Mouse (Mus musculus): ENCODE data around the gene Cux2.

Cux2 gene

GRCm38 (mm10) chr5:121966940-121967339 lies 83.0 kb downstream of the Cux2 start:
- in situ Hi-C loops (cut with MboI, MseI), result no loop called here

GRCm38 (mm10) chr5:121962974-121963373 lies 86.9 kb downstream of the Cux2 start:
- in situ Hi-C loops (cut with MboI, MseI), result no loop called here

GRCm38 (mm10) chr5:121962359-121962758 lies 87.5 kb downstream of the Cux2 start:
- in situ Hi-C loops (cut with MboI, MseI), result no loop called here

- in situ Hi-C loops (cut with MboI, MseI), result no loop called here
Observed at GRCm38 (mm10) chr5:121961256-121961655, 88.6 kb downstream of the Cux2 start.

GRCm38 (mm10) chr5:121959688-121960087 lies 90.2 kb downstream of the Cux2 start:
- in situ Hi-C loops (cut with MboI, MseI), result no loop called here

GRCm38 (mm10) chr5:121958551-121958950 lies 91.4 kb downstream of the Cux2 start:
- in situ Hi-C loops (cut with MboI, MseI), result no loop called here

GRCm38 (mm10) chr5:121955806-121956205 lies 94.1 kb downstream of the Cux2 start:
- in situ Hi-C loops (cut with MboI, MseI), result no loop called here

- in situ Hi-C loops (cut with MboI, MseI), result no loop called here
Observed at GRCm38 (mm10) chr5:121950175-121950574, 99.7 kb downstream of the Cux2 start.

- in situ Hi-C loops (cut with MboI, MseI), result no loop called here
Observed at GRCm38 (mm10) chr5:121949050-121949443, 100.9 kb downstream of the Cux2 start.

GRCm38 (mm10) chr5:121948302-121949049 lies 101.4 kb downstream of the Cux2 start:
- in situ Hi-C loops (cut with MboI, MseI), result no loop called here

- in situ Hi-C loops (cut with MboI, MseI), result no loop called here
Observed at GRCm38 (mm10) chr5:121946657-121947245, 103.2 kb downstream of the Cux2 start.

- in situ Hi-C loops (cut with MboI, MseI), result no loop called here
Observed at GRCm38 (mm10) chr5:121945819-121946218, 104.1 kb downstream of the Cux2 start.

- in situ Hi-C loops (cut with MboI, MseI), result no loop called here
Observed at GRCm38 (mm10) chr5:121944021-121944790, 105.7 kb downstream of the Cux2 start.

GRCm38 (mm10) chr5:121943472-121943871 lies 106.4 kb downstream of the Cux2 start:
- in situ Hi-C loops (cut with MboI, MseI), result no loop called here

- in situ Hi-C loops (cut with MboI, MseI), result no loop called here
Observed at GRCm38 (mm10) chr5:121938065-121938849, 111.6 kb downstream of the Cux2 start.

- in situ Hi-C loops (cut with MboI, MseI), result no loop called here
Observed at GRCm38 (mm10) chr5:121930261-121930660, 119.6 kb downstream of the Cux2 start.

GRCm38 (mm10) chr5:121928362-121929000 lies 121.4 kb downstream of the Cux2 start:
- in situ Hi-C loops (cut with MboI, MseI), result no loop called here

- in situ Hi-C loops (cut with MboI, MseI), result no loop called here
Observed at GRCm38 (mm10) chr5:121926543-121926814, 123.4 kb downstream of the Cux2 start.

- in situ Hi-C loops (cut with MboI, MseI), result no loop called here
Observed at GRCm38 (mm10) chr5:121925751-121926542, 124.0 kb downstream of the Cux2 start.

GRCm38 (mm10) chr5:121925291-121925690 lies 124.6 kb downstream of the Cux2 start:
- in situ Hi-C loops (cut with MboI, MseI), result no loop called here

- in situ Hi-C loops (cut with MboI, MseI), result no loop called here
Observed at GRCm38 (mm10) chr5:121924423-121924822, 125.5 kb downstream of the Cux2 start.
